Mouse (Mus musculus): ENCODE results near the gene Scd4.
A peak's percentile ranks its signal among the peaks of the same experiment; 100 is the strongest.
"Not testable (repeated sequence)": the region's sequence is repeated elsewhere in the genome, so short reads cannot be mapped to it uniquely, and the experiment has no call there.

The Scd4 gene

GRCm38 (mm10) chr19:44300520-44300919 lies 32.4 kb upstream of the Scd4 start:
- no peak for DNase-seq (ENCODE audit: low spot score in 2 of 2)

GRCm38 (mm10) chr19:44301176-44301575 lies 31.7 kb upstream of the Scd4 start:
- DNase-seq (ENCODE audit: low spot score in 2 of 2), result no peak

GRCm38 (mm10) chr19:44301671-44302305 lies 31.1 kb upstream of the Scd4 start:
- no peak for DNase-seq (ENCODE audit: low spot score in 2 of 2)

GRCm38 (mm10) chr19:44302901-44303300 lies 30.0 kb upstream of the Scd4 start:
- DNase-seq (ENCODE audit: low spot score in 2 of 2), result no peak

- no peak for DNase-seq (ENCODE audit: low spot score in 2 of 2)
Observed at GRCm38 (mm10) chr19:44303502-44303901, 29.4 kb upstream of the Scd4 start.

GRCm38 (mm10) chr19:44304419-44304818 lies 28.5 kb upstream of the Scd4 start:
- DNase-seq (ENCODE audit: low spot score in 2 of 2), result no peak

- no peak for DNase-seq (ENCODE audit: low spot score in 2 of 2)
Observed at GRCm38 (mm10) chr19:44304851-44305510, 27.9 kb upstream of the Scd4 start.

- DNase-seq (ENCODE audit: low spot score in 2 of 2), result no peak
Observed at GRCm38 (mm10) chr19:44305701-44306100, 27.2 kb upstream of the Scd4 start.

GRCm38 (mm10) chr19:44306171-44306570 lies 26.7 kb upstream of the Scd4 start:
- no peak for DNase-seq (ENCODE audit: low spot score in 2 of 2)

- no peak for DNase-seq (ENCODE audit: low spot score in 2 of 2)
Observed at GRCm38 (mm10) chr19:44307101-44307914, 25.6 kb upstream of the Scd4 start.

- DNase-seq (ENCODE audit: low spot score in 2 of 2), result no peak
Observed at GRCm38 (mm10) chr19:44307915-44308470, 24.9 kb upstream of the Scd4 start.

GRCm38 (mm10) chr19:44308611-44309246 lies 24.2 kb upstream of the Scd4 start:
- no peak for DNase-seq (ENCODE audit: low spot score in 2 of 2)

GRCm38 (mm10) chr19:44309351-44310154 lies 23.3 kb upstream of the Scd4 start:
- no peak for DNase-seq (ENCODE audit: low spot score in 2 of 2)

- DNase-seq (ENCODE audit: low spot score in 2 of 2), result not testable (repeated sequence)
Observed at GRCm38 (mm10) chr19:44310155-44310575, 22.7 kb upstream of the Scd4 start.

GRCm38 (mm10) chr19:44310814-44311213 lies 22.1 kb upstream of the Scd4 start:
- no peak for DNase-seq (ENCODE audit: low spot score in 2 of 2)

GRCm38 (mm10) chr19:44311306-44312006 lies 21.4 kb upstream of the Scd4 start:
- DNase-seq (ENCODE audit: low spot score in 2 of 2), result no peak

- DNase-seq (ENCODE audit: low spot score in 2 of 2), result no peak
Observed at GRCm38 (mm10) chr19:44312007-44312360, 20.9 kb upstream of the Scd4 start.

- no peak for DNase-seq (ENCODE audit: low spot score in 2 of 2)
Observed at GRCm38 (mm10) chr19:44313066-44313465, 19.8 kb upstream of the Scd4 start.

- peak; percentile 56 to 76 for DNase-seq (ENCODE audit: low spot score in 2 of 2)
Observed at GRCm38 (mm10) chr19:44314327-44314759, 18.5 kb upstream of the Scd4 start.

- DNase-seq (ENCODE audit: low spot score in 2 of 2), result no peak
Observed at GRCm38 (mm10) chr19:44314871-44315414, 17.9 kb upstream of the Scd4 start.

Data from spleen, postnatal 4 days (tissue).